Mouse (Mus musculus) limb, embryonic 14.5 days (tissue): ENCODE measurements at regions not wholly inside any gene's neighbourhood (a gene's known extent, or its start where the extent isn't known, plus 50 kb on each side); places are given as distances from the start of the nearest gene placed in this dataset.

Experiments
- ATAC-seq: fragments of 200-750 bp; cut with Nextera tagmentation; 2 replicates; pipeline ENCODE4 v1.8.0; 2017; ENCODE audit warnings: low read depth, moderate number of reproducible peaks, moderate TSS enrichment; ENCODE audit not compliant: low FRiP score
- DNase-seq: peaks from one replicate; pipeline ENCODE4 v3.0.0-alpha.2; 2015; ENCODE audit warnings: low spot score
- H3K27ac ChIP-seq: fragments of 300-500 bp; sonication (generic); replicated peaks from 2 replicates; pipeline ENCODE4 v1.5.1; 2014; ENCODE audit warnings: low read depth, mild to moderate bottlenecking, low read length, moderate library complexity, mixed read lengths
- H3K27me3 ChIP-seq: fragments of 300-500 bp; sonication (generic); 2 replicates; pipeline ENCODE4 v1.6.1; 2014; ENCODE audit warnings: low read length, mixed read lengths; ENCODE audit not compliant: control insufficient read depth, insufficient read depth
- H3K36me3 ChIP-seq: fragments of 300-500 bp; sonication (generic); 2 replicates; pipeline ENCODE4 v1.6.1; 2014; ENCODE audit warnings: mild to moderate bottlenecking, low read length, moderate library complexity, mixed read lengths; ENCODE audit not compliant: control insufficient read depth, insufficient read depth
- H3K4me1 ChIP-seq: fragments of 300-500 bp; sonication (generic); 2 replicates; pipeline ENCODE4 v1.6.1; 2014; ENCODE audit warnings: antibody characterized with exemption, low read length, mixed read lengths; ENCODE audit not compliant: control insufficient read depth, insufficient read depth
- H3K4me2 ChIP-seq: fragments of 300-500 bp; sonication (generic); replicated peaks from 2 replicates; pipeline ENCODE4 v1.6.1; 2014; ENCODE audit warnings: low read depth, mild to moderate bottlenecking, low read length, moderate library complexity; ENCODE audit not compliant: severe bottlenecking
- H3K4me3 ChIP-seq: fragments of 300-500 bp; sonication (generic); replicated peaks from 2 replicates; pipeline ENCODE4 v1.5.1; 2014; ENCODE audit warnings: low read length
- H3K9ac ChIP-seq: fragments of 300-500 bp; sonication (generic); 2 replicates; pipeline ENCODE4 v1.6.1; 2014; ENCODE audit warnings: mild to moderate bottlenecking, low read depth, low read length, moderate library complexity; ENCODE audit not compliant: severe bottlenecking
- H3K9me3 ChIP-seq: fragments of 300-500 bp; sonication (generic); 2 replicates; pipeline ENCODE4 v1.6.1; 2016; ENCODE audit warnings: low read length; ENCODE audit not compliant: control insufficient read depth
- POLR2A ChIP-seq: fragments of 200-500 bp; IDR thresholded peaks from 2 replicates; pipeline ENCODE4 v1.8.0; 2012; ENCODE audit warnings: inconsistent platforms, mild to moderate bottlenecking, moderate library complexity, borderline replicate concordance; ENCODE audit not compliant: insufficient read depth, insufficient read length; ENCODE audit errors: extremely low read depth
- WGBS: fragments of 180-500 bp; shearing (Covaris S2); extraction: QIAGEN DNeasy Blood & Tissue Kit; methylation state at CpG from one replicate; pipeline ENCODE4 v1.1.7; 2014; 5-methylcytosine and 5-hydroxymethylcytosine counted together

- ATAC-seq (no peak), DNase-seq (no peak)
- no peaks in the 10 kb centered on the region for H3K27me3 ChIP-seq
- WGBS = 57% methylated on average over 4 of the region's 4 CpGs
- no peak for TF ChIP-seq POLR2A
- H3K36me3 ChIP-seq = no peaks in the 10 kb centered on the region
- H3K9me3 ChIP-seq = no peaks in the 10 kb centered on the region
- no peak overlapping the region for H3K4me3 ChIP-seq
- no peak overlapping the region for H3K4me2 ChIP-seq
- no peaks in the 10 kb centered on the region for H3K4me1 ChIP-seq
- H3K27ac ChIP-seq = no peak overlapping the region
- no peak overlapping the region for H3K9ac ChIP-seq
Measured at GRCm38 (mm10) chr8:100475950-100476349, 1059.7 kb upstream of the Cdh8 start.

DNA sequence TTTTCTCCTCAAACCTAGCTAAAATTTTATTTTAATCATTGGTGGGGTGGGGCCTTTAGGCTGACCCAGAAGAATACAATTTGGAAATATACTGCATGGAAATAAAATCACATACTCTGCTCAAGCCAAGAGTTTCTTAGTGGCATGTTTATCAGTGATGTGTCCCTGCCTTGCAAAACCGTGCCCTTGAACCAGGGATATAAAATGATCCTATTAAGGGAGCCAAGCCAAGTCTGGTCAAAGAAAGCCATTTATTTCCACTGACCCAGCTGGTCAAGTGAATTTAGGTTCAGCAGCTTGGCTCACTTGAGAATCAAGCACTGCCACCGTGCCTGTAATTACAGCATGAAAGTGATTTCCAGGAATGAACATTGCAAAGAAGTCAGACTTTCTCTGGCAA is 1035.0 kb upstream of the Cdh8 start:
- TF ChIP-seq POLR2A = no peak
- H3K9me3 ChIP-seq = no peaks in the 10 kb centered on the region
- no peak overlapping the region for H3K9ac ChIP-seq
- no peak overlapping the region for H3K4me3 ChIP-seq
- no peaks in the 10 kb centered on the region for H3K27me3 ChIP-seq
- no peak overlapping the region for H3K27ac ChIP-seq
- 55% methylated on average over 2 of the region's 2 CpGs for WGBS
- no peak overlapping the region for H3K4me2 ChIP-seq
- no peak for ATAC-seq
- H3K4me1 ChIP-seq = no peaks in the 10 kb centered on the region
- no peak for DNase-seq
- no peaks in the 10 kb centered on the region for H3K36me3 ChIP-seq

DNA sequence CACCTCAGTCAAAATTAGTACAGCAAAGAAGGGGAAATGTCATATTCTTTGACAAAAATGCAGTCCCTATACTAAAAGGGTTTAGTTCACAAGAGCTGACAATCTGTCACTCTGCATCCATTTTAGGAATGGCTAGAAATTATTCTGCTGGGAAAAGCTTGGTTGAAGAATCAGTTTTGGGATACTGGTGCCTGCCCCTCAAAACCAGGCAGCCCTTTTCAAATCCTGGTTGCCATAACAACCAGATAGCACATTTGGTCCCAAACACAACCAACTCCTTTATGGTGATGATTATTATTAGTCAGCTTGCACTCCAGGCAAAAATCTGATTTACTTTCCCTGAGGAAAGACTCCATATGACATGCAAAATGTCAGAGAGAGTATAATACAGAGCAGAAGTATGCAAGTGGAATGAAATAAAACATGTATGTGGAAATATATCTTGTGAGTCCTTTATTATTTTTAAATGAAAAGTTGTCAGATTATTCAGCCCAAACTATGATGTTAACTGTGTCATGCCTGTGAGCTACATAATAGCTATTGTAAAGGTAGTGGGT is 1034.2 kb upstream of the Cdh8 start:
- ATAC-seq (no peak), DNase-seq (no peak)
- Histone ChIP-seq H3K4me2 (no peak overlapping the region), H3K9ac (no peak overlapping the region), H3K9me3 (no peaks in the 10 kb centered on the region), H3K4me3 (no peak overlapping the region), H3K4me1 (no peaks in the 10 kb centered on the region), H3K27ac (no peak overlapping the region), H3K27me3 (no peaks in the 10 kb centered on the region), H3K36me3 (no peaks in the 10 kb centered on the region)
- no peak for TF ChIP-seq POLR2A

GRCm38 (mm10) chr8:100446677-100447350 is 1030.5 kb upstream of the Cdh8 start:
- Histone ChIP-seq H3K4me3 (no peak overlapping the region), H3K4me1 (no peaks in the 10 kb centered on the region), H3K9ac (no peak overlapping the region), H3K27ac (no peak overlapping the region), H3K4me2 (no peak overlapping the region), H3K27me3 (no peaks in the 10 kb centered on the region), H3K9me3 (no peaks in the 10 kb centered on the region), H3K36me3 (no peaks in the 10 kb centered on the region)
- no peak for TF ChIP-seq POLR2A
- DNase-seq = no peak
- peak; percentile 34 for ATAC-seq
- WGBS = 49% methylated on average over 2 of the region's 2 CpGs
